Mouse (Mus musculus): ENCODE measurements around the gene Gmeb1.

The Gmeb1 gene

GRCm38 (mm10) chr4:132274156-132274862, 12.9 kb upstream of the Gmeb1 start, which contains the start of gene Taf12:
TSS of gene Taf12 (plus strand) at chr4:132274375.
- DNase-seq (ENCODE audit: low spot score) = peak; percentile 74

GRCm38 (mm10) chr4:132273166-132273565, 11.8 kb upstream of the Gmeb1 start:
- no peak for DNase-seq (ENCODE audit: low spot score)

GRCm38 (mm10) chr4:132269740-132270560, 8.5 kb upstream of the Gmeb1 start:
- peak; percentile 69 for DNase-seq (ENCODE audit: low spot score)

- DNase-seq (ENCODE audit: low spot score) = no peak
These were observed 7.7 kb upstream of the Gmeb1 start for GRCm38 (mm10) chr4:132268871-132269739.

- no peak for DNase-seq (ENCODE audit: low spot score)
These were observed 5.5 kb upstream of the Gmeb1 start for GRCm38 (mm10) chr4:132266835-132267349.

GRCm38 (mm10) chr4:132263313-132263712, 1.9 kb upstream of the Gmeb1 start:
- DNase-seq (ENCODE audit: low spot score) = no peak

- DNase-seq (ENCODE audit: low spot score) = no peak
These were observed 885 bp upstream of the Gmeb1 start for GRCm38 (mm10) chr4:132262358-132262616.

GRCm38 (mm10) chr4:132260404-132261379, 710 bp downstream of the Gmeb1 start:
- DNase-seq (ENCODE audit: low spot score) = peak; percentile 29

GRCm38 (mm10) chr4:132259248-132259647, 2.2 kb downstream of the Gmeb1 start:
- no peak for DNase-seq (ENCODE audit: low spot score)

- no peak for DNase-seq (ENCODE audit: low spot score)
These were observed 5.0 kb downstream of the Gmeb1 start for GRCm38 (mm10) chr4:132256384-132256783.

GRCm38 (mm10) chr4:132254986-132255385, 6.4 kb downstream of the Gmeb1 start:
- DNase-seq (ENCODE audit: low spot score) = no peak

- DNase-seq (ENCODE audit: low spot score) = no peak
These were observed 7.8 kb downstream of the Gmeb1 start for GRCm38 (mm10) chr4:132253622-132254021.

GRCm38 (mm10) chr4:132253128-132253527, 8.3 kb downstream of the Gmeb1 start:
- no peak for DNase-seq (ENCODE audit: low spot score)

GRCm38 (mm10) chr4:132251596-132251995, 9.8 kb downstream of the Gmeb1 start:
- DNase-seq (ENCODE audit: low spot score) = no peak

GRCm38 (mm10) chr4:132247451-132247997, 13.9 kb downstream of the Gmeb1 start:
- no peak for DNase-seq (ENCODE audit: low spot score)

GRCm38 (mm10) chr4:132245643-132246042, 15.8 kb downstream of the Gmeb1 start:
- DNase-seq (ENCODE audit: low spot score) = no peak

GRCm38 (mm10) chr4:132241208-132241607, 20.2 kb downstream of the Gmeb1 start:
- DNase-seq (ENCODE audit: low spot score) = no peak

GRCm38 (mm10) chr4:132240367-132240766, 21.0 kb downstream of the Gmeb1 start:
- DNase-seq (ENCODE audit: low spot score) = no peak

- DNase-seq (ENCODE audit: low spot score) = no peak
These were observed 23.0 kb downstream of the Gmeb1 start for GRCm38 (mm10) chr4:132238356-132238755.

- DNase-seq (ENCODE audit: low spot score) = no peak
These were observed 26.7 kb downstream of the Gmeb1 start for GRCm38 (mm10) chr4:132234710-132235109.

- no peak for DNase-seq (ENCODE audit: low spot score)
These were observed 31.0 kb downstream of the Gmeb1 start for GRCm38 (mm10) chr4:132230422-132230821.
